Mouse (Mus musculus) spleen, postnatal 14 days (tissue): ENCODE measurements around the gene Atf4.

Experiments
- DNase-seq, 2 experiments: peaks; one replicate each; pipeline ENCODE4 v3.0.0; 2021 to 2022; ENCODE audit warnings: low spot score in 2 of 2

Atf4 gene

GRCm38 (mm10) chr15:80280646-80281045 is 25.7 kb downstream of the Atf4 start:
- DNase-seq, result peak in 1 of 2 experiments; percentile 36

- DNase-seq, result no peak
Observed at GRCm38 (mm10) chr15:80286851-80287415, 31.9 kb downstream of the Atf4 start, which contains the start of gene Cacna1i. Gene Cacna1i, plus strand, starts transcription at chr15:80287238.

DNA sequence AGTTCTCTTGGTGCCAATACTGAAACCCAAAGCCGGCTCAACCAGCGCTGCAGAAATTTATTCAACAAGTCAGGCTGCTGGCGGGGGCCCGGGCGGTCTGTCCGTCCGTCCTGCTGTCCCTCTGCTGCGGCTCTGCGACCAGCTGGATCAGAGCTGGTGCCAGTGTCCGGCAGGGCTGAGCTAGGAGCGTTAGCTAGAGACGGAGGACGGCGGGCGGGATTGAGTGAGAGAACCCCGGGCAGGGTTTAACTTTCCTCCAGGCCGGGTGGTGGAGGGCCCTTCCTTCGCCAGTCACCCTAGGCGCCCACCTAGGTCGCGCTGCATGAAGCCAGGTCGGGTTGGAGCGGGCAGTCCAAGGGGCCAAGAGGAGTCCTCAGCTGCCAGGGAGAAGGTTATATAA is 33.1 kb downstream of the Atf4 start:
- DNase-seq, result no peak

GRCm38 (mm10) chr15:80289436-80289835 is 34.5 kb downstream of the Atf4 start:
- peak; percentile 62 to 76 for DNase-seq

DNA sequence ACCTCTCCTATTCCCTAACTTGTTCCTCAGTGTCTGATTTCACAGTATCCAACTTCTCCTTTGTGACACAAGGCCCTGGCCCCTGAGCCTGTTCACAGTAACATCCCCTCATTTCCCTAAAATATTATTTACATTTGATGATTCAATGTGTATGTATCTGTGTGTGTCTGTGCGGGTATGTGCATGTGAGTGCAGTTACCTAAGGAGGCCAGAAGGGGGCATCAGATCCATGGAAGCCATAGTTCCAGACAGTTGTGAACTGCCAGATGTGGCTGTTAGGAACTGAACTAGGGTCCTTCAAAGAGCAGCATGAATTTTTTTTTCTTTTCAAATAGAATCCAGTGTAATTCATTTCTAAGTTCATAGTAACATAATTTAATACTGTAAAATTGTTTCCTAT is 42.2 kb downstream of the Atf4 start:
- no peak for DNase-seq

DNA sequence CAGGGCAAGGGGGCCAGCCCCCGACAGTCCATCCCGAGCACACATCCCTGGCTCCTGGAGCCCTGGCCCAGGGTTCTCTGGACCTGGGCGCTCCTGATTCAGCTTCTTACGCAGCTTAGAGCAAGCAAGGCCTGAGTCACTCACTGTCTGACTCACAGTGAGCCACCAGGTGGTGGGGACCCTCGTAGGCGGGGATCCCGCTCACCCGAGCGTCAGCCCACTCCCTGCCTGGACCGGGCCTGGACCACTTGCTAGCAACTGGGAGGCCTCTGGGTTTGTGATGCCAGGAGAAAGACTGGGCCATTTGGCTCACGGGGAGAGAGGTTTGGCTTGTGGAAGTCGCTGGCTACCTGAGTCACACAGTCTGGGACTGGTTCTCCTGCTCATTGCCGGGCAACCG is 48.8 kb downstream of the Atf4 start:
- no peak for DNase-seq

GRCm38 (mm10) chr15:80304188-80304587 is 49.2 kb downstream of the Atf4 start:
- DNase-seq, result no peak

DNA sequence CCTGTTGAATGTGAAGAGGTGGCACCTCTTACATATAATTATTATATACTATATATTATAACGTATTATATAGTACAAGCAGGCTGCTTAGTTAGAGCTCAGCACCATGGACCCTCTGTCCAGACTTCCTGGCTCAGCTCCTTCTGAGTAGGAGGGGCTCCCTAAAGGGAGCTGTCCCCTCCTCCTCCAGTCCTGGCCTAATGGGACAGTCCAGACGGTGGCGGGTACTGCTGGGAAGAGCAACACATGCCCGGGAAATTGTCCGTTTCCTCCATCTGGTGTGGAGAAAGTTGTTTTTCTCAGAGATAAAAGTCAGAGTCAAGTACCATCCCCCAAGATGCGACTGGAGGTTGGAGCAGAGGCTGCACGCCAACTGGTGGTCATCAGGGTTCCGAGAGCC is 51.2 kb downstream of the Atf4 start:
- DNase-seq, result no peak
